Mouse (Mus musculus) bone marrow, adult 2 months (tissue): ENCODE measurements at regions not wholly inside any gene's neighbourhood (a gene's known extent, or its start where the extent isn't known, plus 50 kb on each side); places are given as distances from the start of the nearest gene placed in this dataset.

Source experiments
- H3K27ac ChIP-seq: fragments of 200-500 bp; 2 replicates; pipeline ENCODE4 v1.5.1; 2012; ENCODE audit warnings: low read depth, mild to moderate bottlenecking, control low read depth, inconsistent platforms, low read length; ENCODE audit not compliant: control insufficient read depth, poor library complexity, insufficient read depth
- H3K4me1 ChIP-seq: fragments of 200-500 bp; 2 replicates; pipeline ENCODE4 v1.6.1; 2011; ENCODE audit warnings: low read length; ENCODE audit not compliant: control insufficient read depth, insufficient read depth
- H3K4me3 ChIP-seq: fragments of 200-500 bp; replicated peaks from 2 replicates; pipeline ENCODE3; 2011; ENCODE audit warnings: mild to moderate bottlenecking, low read depth, low read length, control low read depth; ENCODE audit not compliant: control insufficient read depth
- CTCF ChIP-seq: fragments of 200-500 bp; IDR thresholded peaks from 2 replicates; pipeline ENCODE4 v1.5.1; 2011; ENCODE audit warnings: low read length, control low read depth; ENCODE audit not compliant: control insufficient read depth, insufficient read depth
- POLR2A ChIP-seq: fragments of 200-500 bp; IDR thresholded peaks from 2 replicates; pipeline ENCODE4 v1.6.1; 2011; ENCODE audit warnings: low read depth, mild to moderate bottlenecking, control low read depth, low read length, borderline replicate concordance; ENCODE audit not compliant: control insufficient read depth
- WGBS: fragments of 180-500 bp; shearing (Covaris S2); methylation state at CpG from one replicate; pipeline ENCODE4 v1.1.7; 2018; 5-methylcytosine and 5-hydroxymethylcytosine counted together

DNA sequence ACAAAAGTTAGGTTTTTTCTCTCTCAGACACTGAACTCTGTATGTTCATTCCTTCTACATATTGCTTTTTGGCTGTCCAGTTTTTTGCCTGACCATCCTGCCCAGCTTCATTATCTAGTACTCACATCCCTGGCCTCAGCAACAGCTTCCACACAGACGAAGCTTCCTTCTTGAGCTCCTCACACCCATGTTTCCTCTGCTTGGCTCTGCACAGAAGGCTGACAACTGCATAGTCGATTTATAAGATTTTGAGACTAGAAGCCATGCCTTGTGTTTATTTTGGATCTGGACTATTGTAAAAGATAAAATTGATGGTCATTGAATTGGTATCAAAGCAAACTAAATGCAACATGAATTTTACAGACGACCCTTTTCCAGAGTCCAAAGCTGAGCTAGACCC lies 420.0 kb upstream of the Klf4 start:
- Histone ChIP-seq H3K4me1 (no peaks in the 10 kb centered on the region), H3K27ac (no peak overlapping the region), H3K4me3 (no peak overlapping the region)
- no peak for TF ChIP-seq CTCF
- TF ChIP-seq POLR2A = no peak
- WGBS = 79% methylated on average over 3 of the region's 3 CpGs

GRCm38 (mm10) chr4:55941423-55941822 lies 409.2 kb upstream of the Klf4 start:
- H3K27ac ChIP-seq = no peak overlapping the region
- no peaks in the 10 kb centered on the region for H3K4me1 ChIP-seq
- 37% methylated on average over 1 of the region's 1 CpGs for WGBS
- no peak overlapping the region for H3K4me3 ChIP-seq
- TF ChIP-seq CTCF (no peak), POLR2A (no peak)

GRCm38 (mm10) chr4:55938383-55938782 lies 406.1 kb upstream of the Klf4 start:
- WGBS = 68% methylated on average over 4 of the region's 4 CpGs
- Histone ChIP-seq H3K27ac (no peak overlapping the region), H3K4me3 (no peak overlapping the region), H3K4me1 (no peaks in the 10 kb centered on the region)
- TF ChIP-seq POLR2A (no peak), CTCF (no peak)

DNA sequence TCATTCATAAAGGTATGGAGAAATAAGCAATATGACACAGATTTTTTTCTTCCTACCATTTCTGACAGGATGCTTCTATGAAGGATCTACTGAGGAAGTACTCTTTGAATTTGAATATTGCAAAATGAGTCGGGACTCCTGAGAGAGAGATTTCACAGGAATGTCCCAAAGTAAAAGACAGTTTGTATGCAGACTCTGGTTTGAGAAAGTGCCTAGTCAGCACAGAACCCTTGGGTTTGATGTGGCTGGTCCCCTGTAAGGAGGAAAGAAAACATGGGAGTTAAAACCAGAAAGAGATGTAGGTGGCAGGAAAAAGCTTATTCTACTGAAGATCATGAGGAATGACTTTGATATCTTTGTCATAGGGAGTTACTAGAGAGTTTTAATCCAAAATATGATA lies 405.6 kb upstream of the Klf4 start:
- Histone ChIP-seq H3K4me1 (no peaks in the 10 kb centered on the region), H3K27ac (no peak overlapping the region), H3K4me3 (no peak overlapping the region)
- WGBS = 26% methylated on average over 1 of the region's 1 CpGs
- TF ChIP-seq POLR2A (no peak), CTCF (no peak)

DNA sequence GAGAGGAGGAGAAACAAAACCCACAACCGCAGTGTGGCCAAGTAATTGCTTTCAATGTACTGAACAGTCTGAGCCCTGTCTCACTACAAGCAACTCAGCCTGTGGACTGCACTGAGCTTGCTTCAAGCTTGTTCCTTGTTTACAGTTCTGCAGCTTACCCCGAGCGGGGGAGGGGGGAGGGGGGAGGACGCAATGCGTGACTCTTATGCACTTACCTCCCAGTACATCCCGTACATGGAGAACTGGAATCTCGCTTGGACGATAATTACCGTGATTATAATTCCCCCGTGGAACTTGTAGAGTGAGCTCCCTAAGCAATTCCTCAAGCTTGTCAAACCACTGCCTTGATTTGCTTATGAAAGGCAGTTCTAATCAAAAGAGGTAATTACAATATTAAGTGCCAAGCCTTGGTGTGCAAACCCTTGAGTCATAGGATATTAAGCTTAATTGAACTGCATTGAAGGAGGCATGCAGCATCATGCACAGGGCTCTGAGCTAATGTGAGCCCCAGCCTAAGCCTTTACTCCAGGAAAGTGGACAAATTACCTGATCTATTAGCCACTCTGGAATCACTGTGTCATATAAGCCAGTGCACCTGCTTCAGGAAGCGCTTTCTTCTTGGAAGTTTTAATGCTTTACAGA lies 397.0 kb upstream of the Klf4 start:
- Histone ChIP-seq H3K4me3 (no peak overlapping the region), H3K27ac (no peak overlapping the region), H3K4me1 (no peaks in the 10 kb centered on the region)
- TF ChIP-seq POLR2A (no peak), CTCF (no peak)
- WGBS = 73% methylated on average over 11 of the region's 11 CpGs

DNA sequence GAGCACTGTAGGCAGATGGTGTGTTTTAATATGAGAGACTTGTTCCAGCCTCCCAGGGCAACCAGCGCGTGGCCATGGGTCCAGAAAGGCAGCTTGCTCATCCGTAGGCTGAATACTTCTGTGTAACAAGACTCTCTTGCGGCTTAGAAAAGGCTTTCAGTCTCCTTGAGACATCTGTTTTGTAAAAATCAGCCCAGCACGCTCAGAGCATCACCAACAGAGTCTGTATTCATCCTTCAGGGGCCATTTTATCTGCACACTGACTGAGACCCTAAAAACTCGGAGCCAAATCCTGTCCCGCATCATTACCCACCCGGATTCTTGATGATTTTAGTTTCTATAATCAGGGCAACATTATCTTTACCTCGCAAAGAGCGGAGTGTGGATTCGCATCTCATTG lies 396.4 kb upstream of the Klf4 start:
- TF ChIP-seq CTCF (no peak), POLR2A (no peak)
- H3K4me1 ChIP-seq = no peaks in the 10 kb centered on the region
- no peak overlapping the region for H3K27ac ChIP-seq
- 82% methylated on average over 11 of the region's 11 CpGs for WGBS
- no peak overlapping the region for H3K4me3 ChIP-seq

- H3K4me1 ChIP-seq = no peaks in the 10 kb centered on the region
- TF ChIP-seq POLR2A = no peak
- TF ChIP-seq CTCF = no peak
- WGBS = 74% methylated on average over 6 of the region's 6 CpGs
- no peak overlapping the region for H3K27ac ChIP-seq
- no peak overlapping the region for H3K4me3 ChIP-seq
These were observed 395.9 kb upstream of the Klf4 start for GRCm38 (mm10) chr4:55928196-55928595.

- Histone ChIP-seq H3K27ac (no peak overlapping the region), H3K4me3 (no peak overlapping the region), H3K4me1 (no peaks in the 10 kb centered on the region)
- TF ChIP-seq POLR2A = no peak
- TF ChIP-seq CTCF = no peak
- WGBS = 62% methylated on average over 4 of the region's 4 CpGs
These were observed 395.1 kb upstream of the Klf4 start for GRCm38 (mm10) chr4:55927391-55927790.

DNA sequence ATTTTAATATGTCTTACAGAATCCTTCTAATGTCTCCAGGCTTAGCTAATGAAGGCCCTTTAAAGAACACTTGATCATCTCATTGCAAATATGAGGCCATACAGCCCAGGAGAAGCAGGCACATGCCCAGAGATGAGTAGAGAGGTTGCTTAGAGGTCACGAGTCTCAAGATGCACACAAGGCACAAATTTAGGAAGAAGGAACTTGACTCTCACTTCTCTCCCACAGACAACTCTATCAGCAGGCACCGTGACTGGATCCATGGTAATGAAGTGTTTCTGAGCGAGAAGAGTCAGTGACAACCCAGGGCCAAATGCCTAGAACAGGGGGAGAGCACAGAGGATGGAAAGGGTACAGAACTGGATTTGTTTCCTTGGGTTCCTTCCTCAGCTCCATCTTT lies 392.7 kb upstream of the Klf4 start:
- Histone ChIP-seq H3K27ac (no peak overlapping the region), H3K4me1 (no peaks in the 10 kb centered on the region), H3K4me3 (no peak overlapping the region)
- TF ChIP-seq CTCF = no peak
- WGBS = 74% methylated on average over 3 of the region's 3 CpGs
